Mouse (Mus musculus): Measurements from ENCODE around the gene Hnrnpu. TPM values are rescaled to one million over a fixed set of nuclear protein-coding genes. Genes with fewer than 3 reads are reported as not detected.
"Not testable (repeated sequence)": the region's sequence is repeated elsewhere in the genome, so short reads cannot be mapped to it uniquely, and the experiment has no call there.

Hnrnpu gene
- total RNA-seq, 1 experiment: 494 TPM

DNA sequence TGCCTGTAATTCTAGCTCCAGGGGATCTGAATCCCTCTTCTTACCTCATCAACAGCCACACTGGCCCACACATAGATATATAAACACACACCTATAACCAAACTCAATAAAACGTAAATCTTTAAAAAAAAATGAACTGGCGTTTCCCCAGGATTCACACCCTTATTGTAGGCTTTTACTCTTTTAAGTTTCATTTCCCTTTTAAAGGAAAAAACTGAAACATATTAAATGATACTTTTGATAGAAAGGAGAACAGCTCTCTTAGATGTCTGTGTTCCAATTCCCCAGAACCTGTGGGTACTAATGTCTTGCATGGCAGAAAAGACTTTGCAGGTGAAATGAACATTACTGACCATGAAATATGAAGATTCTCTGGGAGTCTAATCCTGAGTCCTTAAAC is 13.2 kb upstream of the Hnrnpu start:
- no peaks in the 10 kb centered on the region for H3K9me3 ChIP-seq (ENCODE audit: control insufficient read depth, insufficient read depth, low read depth, low read length)
- H3K4me3 ChIP-seq (ENCODE audit: insufficient read depth in 1 of 2, low read depth in 1 of 2, low read length in 2 of 2, poor library complexity in 1 of 2, severe bottlenecking in 1 of 2): no peak overlapping the region
- TF ChIP-seq CHD2 (IDR thresholded peaks at IDR 0.05; ENCODE audit: low read depth, low read length) (no peak), HCFC1 (IDR thresholded peaks at IDR 0.05; ENCODE audit: borderline replicate concordance, insufficient read depth, low read length) (no peak)
- no peaks in the 10 kb centered on the region for H3K36me3 ChIP-seq (ENCODE audit: control insufficient read depth, insufficient read depth, low read length, poor library complexity, severe bottlenecking)
- no peak overlapping the region for H3K27ac ChIP-seq (ENCODE audit: insufficient read depth, low read depth, low read length, poor library complexity, severe bottlenecking)
- H3K9ac ChIP-seq (ENCODE audit: insufficient read depth, low read depth, low read length, poor library complexity, severe bottlenecking): no peak overlapping the region
- H3K4me1 ChIP-seq (ENCODE audit: control insufficient read depth in 2 of 2, insufficient read depth in 2 of 2, low read length in 2 of 2, poor library complexity in 1 of 2): peaks cover 7 to 9% of the 10 kb centered on the region in 2 experiments
- in situ Hi-C loops (cut with MboI; ENCODE audit: low sequenced_read_pairs in 2 of 2, unreplicated experiment in 2 of 2): no loop called here
- no peak for DNase-seq (ENCODE audit: low read depth, low spot score)

DNA sequence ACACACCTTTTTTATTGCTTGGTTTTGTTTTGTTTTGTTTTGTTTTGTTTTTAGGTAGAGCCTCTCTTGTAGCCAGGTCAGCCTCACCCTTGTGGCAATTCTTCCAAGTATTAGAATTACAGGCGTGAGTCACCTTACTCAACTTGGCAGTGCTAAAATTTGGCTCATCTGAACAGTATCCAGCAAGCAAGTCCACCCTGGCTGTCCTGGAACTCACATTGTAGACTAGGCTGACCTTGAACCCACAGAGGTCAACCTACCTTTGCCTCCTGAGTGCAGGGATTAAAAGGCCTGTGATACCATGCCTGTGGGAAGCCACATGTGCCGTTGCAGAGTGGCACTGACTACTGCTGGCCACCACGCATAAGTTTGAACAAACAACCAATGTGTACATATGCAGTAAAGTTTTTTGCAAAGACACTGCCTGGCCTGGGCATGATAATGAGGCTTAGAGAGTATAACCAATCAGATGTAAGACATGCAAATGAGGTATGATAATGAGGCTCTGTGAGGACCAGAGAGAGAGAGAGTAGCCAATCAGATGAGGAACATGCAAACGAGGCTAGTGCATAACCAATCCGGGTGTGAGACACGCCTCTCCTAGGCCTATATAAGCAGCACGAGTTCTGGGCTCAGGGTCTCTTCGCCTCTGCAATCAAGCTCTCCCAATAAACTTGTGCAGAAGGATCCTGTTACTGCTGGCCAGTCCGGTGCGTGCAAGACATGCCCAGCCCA is 6.6 kb upstream of the Hnrnpu start:
- in situ Hi-C loops (cut with MboI; ENCODE audit: low sequenced_read_pairs in 2 of 2, unreplicated experiment in 2 of 2): loop anchor here in 1 of 2 experiments (25.0 kb wide), 1 partner anchor 1418 kb away; no protein-coding TSS in a partner anchor
- H3K9ac ChIP-seq (ENCODE audit: insufficient read depth, low read depth, low read length, poor library complexity, severe bottlenecking); DNase-seq (ENCODE audit: low read depth, low spot score): not testable (repeated sequence)

DNA sequence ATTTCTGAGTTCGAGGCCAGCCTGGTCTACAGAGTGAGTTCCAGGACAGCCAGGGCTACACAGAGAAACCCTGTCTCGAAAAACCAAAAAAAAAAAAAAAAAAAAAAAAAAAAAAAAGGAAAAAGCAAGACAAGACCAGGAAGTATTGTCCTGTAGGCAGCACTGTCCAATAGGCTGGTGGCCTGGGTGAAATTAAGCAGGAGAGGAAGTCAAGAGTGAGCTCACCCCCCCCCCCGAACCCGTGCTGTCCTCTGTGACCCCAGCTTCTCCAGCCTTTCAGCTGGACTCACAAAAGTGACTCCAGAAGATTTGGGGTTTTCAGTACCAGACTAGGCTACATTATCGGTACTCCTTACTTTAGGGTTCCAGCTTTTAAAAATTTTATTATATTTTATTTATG is 5.0 kb upstream of the Hnrnpu start:
- Histone ChIP-seq H3K4me1 (ENCODE audit: control insufficient read depth in 2 of 2, insufficient read depth in 2 of 2, low read length in 2 of 2, poor library complexity in 1 of 2) (peaks cover 3 to 4% of the 10 kb centered on the region in 2 experiments; a peak in 1 of 4 replicates), H3K27ac (ENCODE audit: insufficient read depth, low read depth, low read length, poor library complexity, severe bottlenecking) (no peak overlapping the region), H3K9ac (ENCODE audit: insufficient read depth, low read depth, low read length, poor library complexity, severe bottlenecking) (no peak overlapping the region), H3K36me3 (ENCODE audit: control insufficient read depth, insufficient read depth, low read length, poor library complexity, severe bottlenecking) (no peaks in the 10 kb centered on the region), H3K9me3 (ENCODE audit: control insufficient read depth, insufficient read depth, low read depth, low read length) (no peaks in the 10 kb centered on the region), H3K4me3 (ENCODE audit: insufficient read depth in 1 of 2, low read depth in 1 of 2, low read length in 2 of 2, poor library complexity in 1 of 2, severe bottlenecking in 1 of 2) (no peak overlapping the region)
- no peak for DNase-seq (ENCODE audit: low read depth, low spot score)
- TF ChIP-seq CHD2 (IDR thresholded peaks at IDR 0.05; ENCODE audit: low read depth, low read length): no peak
- TF ChIP-seq ZC3H11A (IDR thresholded peaks at IDR 0.05; ENCODE audit: borderline replicate concordance, low read depth, low read length): no peak
- TF ChIP-seq HCFC1 (IDR thresholded peaks at IDR 0.05; ENCODE audit: borderline replicate concordance, insufficient read depth, low read length): no peak
- no peak for TF ChIP-seq MAFK (IDR thresholded peaks at IDR 0.05; ENCODE audit: insufficient read depth, low read depth, low read length)
- TF ChIP-seq ZNF384 (IDR thresholded peaks at IDR 0.05; ENCODE audit: low read depth, low read length): peak; percentile 34; the same call in 1 of the 2 replicates
- in situ Hi-C loops (cut with MboI; ENCODE audit: low sequenced_read_pairs in 2 of 2, unreplicated experiment in 2 of 2): loop anchor here in 1 of 2 experiments (25.0 kb wide), 1 partner anchor 1420 kb away; no protein-coding TSS in a partner anchor

More for the DNA sequence above, 6.6 kb upstream of the Hnrnpu start:
- H3K4me3 ChIP-seq (ENCODE audit: insufficient read depth in 1 of 2, low read depth in 1 of 2, low read length in 2 of 2, poor library complexity in 1 of 2, severe bottlenecking in 1 of 2); H3K27ac ChIP-seq (ENCODE audit: insufficient read depth, low read depth, low read length, poor library complexity, severe bottlenecking); H3K9me3 ChIP-seq (ENCODE audit: control insufficient read depth, insufficient read depth, low read depth, low read length); H3K4me1 ChIP-seq (ENCODE audit: control insufficient read depth in 2 of 2, insufficient read depth in 2 of 2, low read length in 2 of 2, poor library complexity in 1 of 2); H3K36me3 ChIP-seq (ENCODE audit: control insufficient read depth, insufficient read depth, low read length, poor library complexity, severe bottlenecking): not testable (repeated sequence)

DNA sequence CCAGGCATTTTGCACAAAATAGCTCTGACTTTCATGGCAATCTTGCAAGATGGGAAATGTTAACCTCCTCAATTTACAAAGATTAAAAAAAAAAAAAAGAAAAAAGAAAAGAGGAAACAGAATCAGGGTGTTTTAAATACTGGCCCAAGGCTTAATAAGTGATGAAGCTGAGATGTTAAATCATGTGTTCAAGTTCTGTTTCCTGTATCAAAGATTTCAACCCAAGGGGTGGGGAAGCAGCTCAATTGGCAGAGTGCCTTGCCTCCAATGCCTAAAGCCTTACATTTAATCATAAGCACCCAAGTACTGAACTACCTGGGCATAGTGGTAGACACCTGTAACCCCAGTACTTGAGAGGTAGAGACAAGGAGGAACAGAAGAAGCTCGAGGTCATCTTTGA is 4.5 kb upstream of the Hnrnpu start:
- in situ Hi-C loops (cut with MboI; ENCODE audit: low sequenced_read_pairs in 2 of 2, unreplicated experiment in 2 of 2): loop anchor here in 1 of 2 experiments (25.0 kb wide), 1 partner anchor 1420 kb away; no protein-coding TSS in a partner anchor
- Histone ChIP-seq H3K36me3 (ENCODE audit: control insufficient read depth, insufficient read depth, low read length, poor library complexity, severe bottlenecking) (no peaks in the 10 kb centered on the region), H3K4me3 (ENCODE audit: insufficient read depth in 1 of 2, low read depth in 1 of 2, low read length in 2 of 2, poor library complexity in 1 of 2, severe bottlenecking in 1 of 2) (no peak overlapping the region), H3K9me3 (ENCODE audit: control insufficient read depth, insufficient read depth, low read depth, low read length) (no peaks in the 10 kb centered on the region), H3K4me1 (ENCODE audit: control insufficient read depth in 2 of 2, insufficient read depth in 2 of 2, low read length in 2 of 2, poor library complexity in 1 of 2) (peaks cover 0 to 2% of the 10 kb centered on the region in 2 experiments; a peak in 1 of 4 replicates), H3K9ac (ENCODE audit: insufficient read depth, low read depth, low read length, poor library complexity, severe bottlenecking) (no peak overlapping the region), H3K27ac (ENCODE audit: insufficient read depth, low read depth, low read length, poor library complexity, severe bottlenecking) (no peak overlapping the region)
- no peak for DNase-seq (ENCODE audit: low read depth, low spot score)
- no peak for TF ChIP-seq HCFC1 (IDR thresholded peaks at IDR 0.05; ENCODE audit: borderline replicate concordance, insufficient read depth, low read length)
- no peak for TF ChIP-seq ZC3H11A (IDR thresholded peaks at IDR 0.05; ENCODE audit: borderline replicate concordance, low read depth, low read length)
- TF ChIP-seq MAFK (IDR thresholded peaks at IDR 0.05; ENCODE audit: insufficient read depth, low read depth, low read length): no peak
- TF ChIP-seq CHD2 (IDR thresholded peaks at IDR 0.05; ENCODE audit: low read depth, low read length): no peak
- no peak for TF ChIP-seq ZNF384 (IDR thresholded peaks at IDR 0.05; ENCODE audit: low read depth, low read length)

DNA sequence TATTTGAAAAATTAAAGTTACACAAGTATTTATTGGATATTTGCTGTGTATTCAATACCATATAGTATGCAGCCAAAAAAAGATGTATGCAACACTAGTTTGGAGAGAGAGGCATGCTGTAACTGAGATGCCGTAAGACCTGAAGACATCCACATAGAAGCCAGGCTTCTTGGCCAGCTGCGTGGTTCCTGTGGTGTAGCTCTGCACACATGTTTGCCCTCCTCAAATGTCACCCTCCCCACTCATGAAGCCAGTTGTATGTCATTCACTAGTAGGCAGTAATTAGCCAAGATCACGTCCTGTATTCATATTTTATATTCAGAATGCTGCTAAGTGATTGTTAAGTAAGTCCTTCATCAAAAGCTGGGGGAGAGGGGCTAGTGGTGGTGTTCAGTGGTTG is 3.8 kb upstream of the Hnrnpu start:
- in situ Hi-C loops (cut with MboI; ENCODE audit: low sequenced_read_pairs in 2 of 2, unreplicated experiment in 2 of 2): loop anchor here in 1 of 2 experiments (25.0 kb wide), 1 partner anchor 1421 kb away; no protein-coding TSS in a partner anchor
- no peak for TF ChIP-seq HCFC1 (IDR thresholded peaks at IDR 0.05; ENCODE audit: borderline replicate concordance, insufficient read depth, low read length)
- TF ChIP-seq ZNF384 (IDR thresholded peaks at IDR 0.05; ENCODE audit: low read depth, low read length): no peak
- no peak for TF ChIP-seq CHD2 (IDR thresholded peaks at IDR 0.05; ENCODE audit: low read depth, low read length)
- TF ChIP-seq ZC3H11A (IDR thresholded peaks at IDR 0.05; ENCODE audit: borderline replicate concordance, low read depth, low read length): no peak
- no peak for TF ChIP-seq MAFK (IDR thresholded peaks at IDR 0.05; ENCODE audit: insufficient read depth, low read depth, low read length)
- H3K36me3 ChIP-seq (ENCODE audit: control insufficient read depth, insufficient read depth, low read length, poor library complexity, severe bottlenecking): peaks cover 4% of the 10 kb centered on the region; the same call in 1 of the 2 replicates

More for the DNA sequence above, 3.8 kb upstream of the Hnrnpu start:
- Histone ChIP-seq H3K9ac (ENCODE audit: insufficient read depth, low read depth, low read length, poor library complexity, severe bottlenecking) (no peak overlapping the region), H3K4me1 (ENCODE audit: control insufficient read depth in 2 of 2, insufficient read depth in 2 of 2, low read length in 2 of 2, poor library complexity in 1 of 2) (peaks cover 0 to 2% of the 10 kb centered on the region in 2 experiments; a peak in 1 of 4 replicates), H3K4me3 (ENCODE audit: insufficient read depth in 1 of 2, low read depth in 1 of 2, low read length in 2 of 2, poor library complexity in 1 of 2, severe bottlenecking in 1 of 2) (no peak overlapping the region), H3K27ac (ENCODE audit: insufficient read depth, low read depth, low read length, poor library complexity, severe bottlenecking) (no peak overlapping the region), H3K9me3 (ENCODE audit: control insufficient read depth, insufficient read depth, low read depth, low read length) (no peaks in the 10 kb centered on the region)
- DNase-seq (ENCODE audit: low read depth, low spot score): no peak
